In the genomic region with DNA sequence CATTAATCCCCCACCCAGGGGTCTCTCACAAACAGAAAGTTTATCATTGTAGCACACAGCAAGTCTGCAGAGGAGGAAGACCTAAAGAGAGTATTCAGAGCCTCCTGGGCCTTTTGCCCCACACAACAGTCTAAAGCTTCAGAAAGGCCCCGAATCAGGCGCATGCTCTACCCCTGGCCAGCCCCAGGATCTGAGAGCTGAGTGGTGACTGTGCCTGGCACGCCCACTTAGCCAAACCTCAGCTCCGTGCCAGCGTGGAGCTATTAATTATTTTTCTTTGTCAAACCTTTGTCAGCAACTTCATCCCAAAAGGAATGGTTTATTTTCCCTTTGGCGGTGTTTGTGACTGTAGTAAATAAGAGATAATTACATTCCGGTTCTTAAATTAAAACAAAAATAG, we compare ENCODE assay signal across 11 mouse cellular contexts. TPM values are rescaled to one million over a fixed set of nuclear protein-coding genes. Genes with fewer than 3 reads are reported as not detected.
DNase-seq lines count a peak whose midpoint lies in the region; ATAC-seq and TF ChIP-seq lines count a peak whose summit lies in the region.
"Had no signal": no experiment of that assay in that cellular context is flagged by ENCODE, and none has a peak within 500 bp of the region (broad histone marks: within the 10 kb centered on the region; RNA-seq: fewer than 3 reads in every experiment).

No protein-coding gene starts in this region.

- H3K79me2 ChIP-seq in heart, adult 2 months (replicated peaks; ENCODE audit: control insufficient read depth, insufficient read depth, low read length): peaks cover 3% of the 10 kb centered on the region

- TF ChIP-seq EP300 in heart, adult 2 months (IDR thresholded peaks at IDR 0.05; ENCODE audit: insufficient read depth, low read depth, low read length): no peak

- H3K4me3 ChIP-seq in heart, adult 2 months: no peak overlapping the region
- H3K4me3 ChIP-seq in E14TG2a.4 (replicated peaks; ENCODE audit: low read length): peak overlapping the region; percentile 49
- no peak overlapping the region for H3K4me3 ChIP-seq in embryonic facial prominence, embryonic 13.5 days
- H3K4me3 ChIP-seq in intestine, postnatal 0 days (ENCODE audit: low read depth, low read length): no peak overlapping the region
- no peak overlapping the region for H3K4me3 ChIP-seq in midbrain, embryonic 16.5 days (ENCODE audit: low read depth, low read length)
- H3K4me3 ChIP-seq: midbrain, embryonic 15.5 days had no signal

- peak overlapping the region; percentile 74 for H3K27ac ChIP-seq in heart, adult 2 months
- peak overlapping the region; percentile 75 for H3K27ac ChIP-seq in embryonic facial prominence, embryonic 13.5 days
- no peak overlapping the region for H3K27ac ChIP-seq in intestine, postnatal 0 days (ENCODE audit: low read depth, low read length)
- no peak overlapping the region for H3K27ac ChIP-seq in midbrain, embryonic 16.5 days (ENCODE audit: low read length)
- H3K27ac ChIP-seq: midbrain, embryonic 15.5 days had no signal

- peak; percentile 59 to 65 for DNase-seq in heart, adult 2 months
- no peak for DNase-seq in heart, postnatal 25 days (ENCODE audit: low spot score)
- DNase-seq in heart, postnatal 14 days: peak; percentile 48 to 66
- DNase-seq: cerebellum, postnatal 25 days had no signal

- no peak overlapping the region for H3K4me2 ChIP-seq in embryonic facial prominence, embryonic 13.5 days
- H3K4me2 ChIP-seq in intestine, postnatal 0 days (replicated peaks; ENCODE audit: low read depth): no peak overlapping the region
- no peak overlapping the region for H3K4me2 ChIP-seq in midbrain, embryonic 16.5 days (ENCODE audit: low read length)
- H3K4me2 ChIP-seq: midbrain, embryonic 15.5 days had no signal

- H3K4me1 ChIP-seq in heart, adult 2 months (ENCODE audit: control insufficient read depth, insufficient read depth, low read length): peaks cover 21% of the 10 kb centered on the region
- H3K4me1 ChIP-seq in E14TG2a.4 (replicated peaks; ENCODE audit: low read depth, low read length): peaks cover 30% of the 10 kb centered on the region
- peaks cover 76% of the 10 kb centered on the region for H3K4me1 ChIP-seq in embryonic facial prominence, embryonic 13.5 days
- no peaks in the 10 kb centered on the region for H3K4me1 ChIP-seq in intestine, postnatal 0 days (replicated peaks; ENCODE audit: control insufficient read depth, insufficient read depth, low read length)
- peaks cover 15% of the 10 kb centered on the region for H3K4me1 ChIP-seq in midbrain, embryonic 16.5 days (ENCODE audit: control insufficient read depth, insufficient read depth, low read length)

- WGBS in heart, adult 2 months: 53% methylated on average over 7 of the region's 7 CpGs
- 53% methylated on average over 7 of the region's 7 CpGs for WGBS in embryonic facial prominence, embryonic 13.5 days
- WGBS in intestine, postnatal 0 days: 74% methylated on average over 7 of the region's 7 CpGs
- WGBS in midbrain, embryonic 16.5 days: 70% methylated on average over 7 of the region's 7 CpGs

- H3K27me3 ChIP-seq in heart, adult 2 months (ENCODE audit: control insufficient read depth, insufficient read depth, low read length): no peaks in the 10 kb centered on the region
- peaks cover 19% of the 10 kb centered on the region for H3K27me3 ChIP-seq in E14TG2a.4 (ENCODE audit: insufficient read depth, low read length)
- H3K27me3 ChIP-seq in embryonic facial prominence, embryonic 13.5 days: no peaks in the 10 kb centered on the region
- H3K27me3 ChIP-seq in intestine, postnatal 0 days (replicated peaks; ENCODE audit: control insufficient read depth, insufficient read depth, low read length): no peaks in the 10 kb centered on the region
- H3K27me3 ChIP-seq in midbrain, embryonic 16.5 days (ENCODE audit: control insufficient read depth, insufficient read depth, low read depth, low read length): no peaks in the 10 kb centered on the region
- H3K27me3 ChIP-seq: CH12.LX; midbrain, embryonic 15.5 days had no signal

- intact Hi-C loops in heart, adult 2 months (cut with DNase I): loop anchor here (5.0 kb wide), 1 partner anchor 91 kb away; no protein-coding TSS in a partner anchor
- intact Hi-C loops in heart, postnatal 25 days (cut with DNase I): loop anchor here (2.0 to 5.0 kb wide), 3 partner anchors 89 to 206 kb away; partner anchors contain the start of gene Tead1
- intact Hi-C loops in heart, postnatal 14 days (cut with DNase I): loop anchor here (5.0 kb wide), 1 partner anchor 91 kb away; no protein-coding TSS in a partner anchor

- H3K9ac ChIP-seq in heart, adult 2 months (ENCODE audit: low read depth, low read length): no peak overlapping the region
- no peak overlapping the region for H3K9ac ChIP-seq in embryonic facial prominence, embryonic 13.5 days
- no peak overlapping the region for H3K9ac ChIP-seq in intestine, postnatal 0 days (ENCODE audit: low read depth, low read length)
- no peak overlapping the region for H3K9ac ChIP-seq in midbrain, embryonic 16.5 days (ENCODE audit: low read depth, low read length)
- H3K9ac ChIP-seq: midbrain, embryonic 15.5 days had no signal

- H3K9me3 ChIP-seq in E14TG2a.4 (ENCODE audit: low read length): no peaks in the 10 kb centered on the region
- no peaks in the 10 kb centered on the region for H3K9me3 ChIP-seq in embryonic facial prominence, embryonic 13.5 days
- no peaks in the 10 kb centered on the region for H3K9me3 ChIP-seq in intestine, postnatal 0 days (ENCODE audit: control insufficient read depth)
- no peaks in the 10 kb centered on the region for H3K9me3 ChIP-seq in midbrain, embryonic 16.5 days (replicated peaks; ENCODE audit: control insufficient read depth, low read length, poor library complexity, severe bottlenecking)
- H3K9me3 ChIP-seq: midbrain, embryonic 15.5 days had no signal

- no peak for ATAC-seq in embryonic facial prominence, embryonic 13.5 days (ENCODE audit: insufficient number of reproducible peaks, insufficient read depth, low FRiP score, low TSS enrichment, low read depth)
- ATAC-seq in intestine, postnatal 0 days: no peak
- ATAC-seq in midbrain, embryonic 16.5 days: no peak
- ATAC-seq: intestine, embryonic 16.5 days; midbrain, embryonic 15.5 days had no signal

- no peak for TF ChIP-seq CTCF in heart, adult 2 months (IDR thresholded peaks at IDR 0.05)
- TF ChIP-seq CTCF in E14TG2a.4 (conservative IDR thresholded peaks at IDR 0.05; ENCODE audit: low read length): no peak
- no peak for TF ChIP-seq CTCF in intestine, postnatal 0 days (IDR thresholded peaks at IDR 0.05; ENCODE audit: low read depth)

- H3K36me3 ChIP-seq in heart, adult 2 months (ENCODE audit: control insufficient read depth, insufficient read depth, low read length): no peaks in the 10 kb centered on the region; the same call in 1 of the 2 replicates
- H3K36me3 ChIP-seq in E14TG2a.4 (ENCODE audit: insufficient read depth, low read length): no peaks in the 10 kb centered on the region
- H3K36me3 ChIP-seq in embryonic facial prominence, embryonic 13.5 days: no peaks in the 10 kb centered on the region
- H3K36me3 ChIP-seq in intestine, postnatal 0 days (ENCODE audit: control insufficient read depth, insufficient read depth): no peaks in the 10 kb centered on the region
- no peaks in the 10 kb centered on the region for H3K36me3 ChIP-seq in midbrain, embryonic 16.5 days (ENCODE audit: control insufficient read depth, insufficient read depth, low read length)
- H3K36me3 ChIP-seq: midbrain, embryonic 15.5 days had no signal

- 0 out of 2 replicates have a peak, but pooled peaks have one; percentile 32 for TF ChIP-seq POLR2A in heart, adult 2 months (IDR thresholded peaks at IDR 0.05; ENCODE audit: insufficient read depth, low read depth, low read length)

RNA-seq across cellular contexts. Expression of gene Parva, which starts 44.0 kb away (rescaled TPM):
- 10 to 100 TPM; 44.3 to 45.5 TPM for total RNA-seq in heart, adult 2 months (2021)
- 30.7 and 43.5 TPM in 2 replicates for polyA plus RNA-seq in heart, adult 2 months (2012; rRNA removed)
- total RNA-seq in heart, postnatal 25 days (2021): 10 to 100 TPM; 55.2 to 61.3 TPM
- 89.1 and 104 TPM in 2 replicates for polyA plus RNA-seq in embryonic facial prominence, embryonic 13.5 days (2015; fragmentation: Nextera tagmentation; extraction: Ambion mirVana)
- 10 to 100 TPM; 69.1 to 69.4 TPM for total RNA-seq in heart, postnatal 14 days (2021)
- polyA plus RNA-seq in intestine, postnatal 0 days (2015; fragmentation: Nextera tagmentation; extraction: Ambion mirVana): 37.4 and 40.1 TPM in 2 replicates
- polyA plus RNA-seq in midbrain, embryonic 16.5 days (2015; fragmentation: Nextera tagmentation; extraction: Ambion mirVana): 24.5 and 24.9 TPM in 2 replicates

Comparison
In these comparisons a context has a peak if more than half of its experiments do, and no peak if none do; other contexts are left out.
1. H3K27ac ChIP-seq: peak in heart, adult 2 months (single experiment) and embryonic facial prominence, embryonic 13.5 days (single experiment); none in intestine, postnatal 0 days (single experiment) and midbrain, embryonic 16.5 days (single experiment).